Mouse (Mus musculus) forebrain, embryonic 13.5 days (tissue): Measurements from ENCODE around the gene 4933424G06Rik. TPM values are rescaled to one million over a fixed set of nuclear protein-coding genes. Genes with fewer than 3 reads are reported as not detected.

Experiments used
- ATAC-seq: fragments of 200-750 bp; cut with Nextera tagmentation; 2 replicates; pipeline ENCODE4 v1.8.0; 2017
- H3K27ac ChIP-seq: fragments of 300-500 bp; sonication (generic); 2 replicates; pipeline ENCODE4 v1.5.1; 2015; ENCODE audit warnings: inconsistent platforms, mild to moderate bottlenecking, moderate library complexity
- H3K27me3 ChIP-seq: fragments of 300-500 bp; sonication (generic); 2 replicates; pipeline ENCODE4 v1.6.1; 2015; ENCODE audit warnings: mild to moderate bottlenecking, inconsistent platforms
- H3K36me3 ChIP-seq: fragments of 300-500 bp; sonication (generic); 2 replicates; pipeline ENCODE4 v1.6.1; 2015; ENCODE audit warnings: mild to moderate bottlenecking, inconsistent platforms; ENCODE audit not compliant: poor library complexity, severe bottlenecking
- H3K4me1 ChIP-seq: fragments of 300-500 bp; sonication (generic); 2 replicates; pipeline ENCODE4 v1.6.1; 2015; ENCODE audit warnings: inconsistent platforms
- H3K4me2 ChIP-seq: fragments of 300-500 bp; sonication (generic); 2 replicates; pipeline ENCODE4 v1.6.1; 2015; ENCODE audit warnings: inconsistent platforms, mild to moderate bottlenecking, moderate library complexity
- H3K4me3 ChIP-seq: fragments of 300-500 bp; sonication (generic); 2 replicates; pipeline ENCODE4 v1.5.1; 2015; ENCODE audit warnings: mild to moderate bottlenecking, inconsistent platforms
- H3K9ac ChIP-seq: fragments of 300-500 bp; sonication (generic); 2 replicates; pipeline ENCODE4 v1.6.1; 2015; ENCODE audit warnings: mild to moderate bottlenecking, inconsistent platforms
- H3K9me3 ChIP-seq: fragments of 300-500 bp; sonication (generic); replicated peaks from 2 replicates; pipeline ENCODE4 v1.6.1; 2016; ENCODE audit warnings: inconsistent platforms
- WGBS: fragments of 180-500 bp; shearing (Covaris S2); methylation state at CpG from one replicate; pipeline ENCODE4 v1.1.7; 2015; 5-methylcytosine and 5-hydroxymethylcytosine counted together
- polyA plus RNA-seq: library from polyadenylated mRNA; unstranded; fragments of >200 nt; fragmentation: Nextera tagmentation; extraction: Ambion mirVana; gene quantifications from 2 replicates; pipeline ENCODE4 v1.2.1, GENCODE M21; 2015

Gene 4933424G06Rik
- polyA plus RNA-seq, 1 experiment from 2014 or later, result not detected

GRCm38 (mm10) chr1:36718786-36719185 is 8.8 kb downstream of the 4933424G06Rik start:
- Histone ChIP-seq H3K9me3 (no peaks in the 10 kb centered on the region), H3K36me3 (no peaks in the 10 kb centered on the region), H3K4me1 (no peaks in the 10 kb centered on the region), H3K9ac (no peak overlapping the region), H3K27ac (no peak overlapping the region), H3K4me3 (no peak overlapping the region), H3K4me2 (no peak overlapping the region), H3K27me3 (no peaks in the 10 kb centered on the region)
- 86% methylated on average over 1 of the region's 1 CpGs for WGBS
- ATAC-seq, result no peak

- no peak overlapping the region for H3K4me3 ChIP-seq
- no peaks in the 10 kb centered on the region for H3K36me3 ChIP-seq
- ATAC-seq, result no peak
- H3K27ac ChIP-seq, result no peak overlapping the region
- H3K9me3 ChIP-seq, result no peaks in the 10 kb centered on the region
- H3K27me3 ChIP-seq, result no peaks in the 10 kb centered on the region
- H3K4me2 ChIP-seq, result no peak overlapping the region
- H3K9ac ChIP-seq, result no peak overlapping the region
- no peaks in the 10 kb centered on the region for H3K4me1 ChIP-seq
- 78% methylated on average over 16 of the region's 16 CpGs for WGBS
These were observed 13.5 kb downstream of the 4933424G06Rik start for GRCm38 (mm10) chr1:36723146-36724056.

GRCm38 (mm10) chr1:36724057-36724431 is 14.1 kb downstream of the 4933424G06Rik start:
- Histone ChIP-seq H3K4me1 (no peaks in the 10 kb centered on the region), H3K27me3 (no peaks in the 10 kb centered on the region), H3K27ac (0 out of 2 replicates have a peak overlapping the region, but pooled peaks have one; percentile 35), H3K4me2 (no peak overlapping the region), H3K4me3 (no peak overlapping the region), H3K9ac (no peak overlapping the region), H3K36me3 (no peaks in the 10 kb centered on the region), H3K9me3 (no peaks in the 10 kb centered on the region)
- 54% methylated on average over 4 of the region's 4 CpGs for WGBS
- ATAC-seq, result no peak

GRCm38 (mm10) chr1:36737300-36737699 is 27.4 kb downstream of the 4933424G06Rik start:
- 0 out of 2 replicates have a peak, but pooled peaks have one; percentile 43 for ATAC-seq
- Histone ChIP-seq H3K9me3 (no peaks in the 10 kb centered on the region), H3K27ac (no peak overlapping the region), H3K9ac (no peak overlapping the region), H3K36me3 (no peaks in the 10 kb centered on the region), H3K27me3 (no peaks in the 10 kb centered on the region; the same call in 1 of the 2 replicates), H3K4me1 (no peaks in the 10 kb centered on the region), H3K4me3 (no peak overlapping the region), H3K4me2 (no peak overlapping the region)
- WGBS, result 7% methylated on average over 4 of the region's 4 CpGs

- 72% methylated on average over 5 of the region's 5 CpGs for WGBS
- Histone ChIP-seq H3K4me1 (peaks cover 3% of the 10 kb centered on the region), H3K27ac (no peak overlapping the region), H3K36me3 (no peaks in the 10 kb centered on the region), H3K9ac (no peak overlapping the region), H3K27me3 (no peaks in the 10 kb centered on the region; the same call in 1 of the 2 replicates), H3K4me2 (no peak overlapping the region), H3K4me3 (no peak overlapping the region), H3K9me3 (no peaks in the 10 kb centered on the region)
- ATAC-seq, result no peak
These were observed 29.3 kb downstream of the 4933424G06Rik start for GRCm38 (mm10) chr1:36739231-36739630.

- no peak overlapping the region for H3K4me3 ChIP-seq
- no peak overlapping the region for H3K27ac ChIP-seq
- H3K4me1 ChIP-seq, result peaks cover 6% of the 10 kb centered on the region
- peaks cover 3% of the 10 kb centered on the region for H3K27me3 ChIP-seq
- H3K36me3 ChIP-seq, result no peaks in the 10 kb centered on the region
- H3K9me3 ChIP-seq, result no peaks in the 10 kb centered on the region
- no peak overlapping the region for H3K4me2 ChIP-seq
- H3K9ac ChIP-seq, result no peak overlapping the region
- WGBS, result 79% methylated on average over 9 of the region's 9 CpGs
- ATAC-seq, result no peak
These were observed 33.1 kb downstream of the 4933424G06Rik start for GRCm38 (mm10) chr1:36743046-36743445.

- Histone ChIP-seq H3K4me2 (peak overlapping the region; percentile 54), H3K36me3 (no peaks in the 10 kb centered on the region), H3K9ac (peak overlapping the region; percentile 16; the same call in 1 of the 2 replicates), H3K27ac (no peak overlapping the region), H3K27me3 (peaks cover 3% of the 10 kb centered on the region), H3K9me3 (no peaks in the 10 kb centered on the region), H3K4me3 (peak overlapping the region; percentile 27), H3K4me1 (peaks cover 6% of the 10 kb centered on the region)
- peak; percentile 84 for ATAC-seq
- 22% methylated on average over 17 of the region's 17 CpGs for WGBS
These were observed 34.5 kb downstream of the 4933424G06Rik start for GRCm38 (mm10) chr1:36744268-36744944.

GRCm38 (mm10) chr1:36745661-36746060 is 35.7 kb downstream of the 4933424G06Rik start:
- Histone ChIP-seq H3K4me3 (no peak overlapping the region), H3K27me3 (peaks cover 3% of the 10 kb centered on the region), H3K36me3 (no peaks in the 10 kb centered on the region), H3K27ac (no peak overlapping the region), H3K9me3 (no peaks in the 10 kb centered on the region), H3K4me1 (peaks cover 6% of the 10 kb centered on the region), H3K9ac (no peak overlapping the region), H3K4me2 (no peak overlapping the region)
- 33% methylated on average over 4 of the region's 4 CpGs for WGBS
- ATAC-seq, result no peak

- ATAC-seq, result no peak
- H3K4me1 ChIP-seq, result peaks cover 6% of the 10 kb centered on the region
- no peaks in the 10 kb centered on the region for H3K9me3 ChIP-seq
- WGBS, result 41% methylated on average over 15 of the region's 15 CpGs
- no peak overlapping the region for H3K27ac ChIP-seq
- H3K4me2 ChIP-seq, result no peak overlapping the region
- H3K27me3 ChIP-seq, result peaks cover 3% of the 10 kb centered on the region
- no peak overlapping the region for H3K9ac ChIP-seq
- no peaks in the 10 kb centered on the region for H3K36me3 ChIP-seq
- H3K4me3 ChIP-seq, result no peak overlapping the region
These were observed 36.5 kb downstream of the 4933424G06Rik start for GRCm38 (mm10) chr1:36746452-36746851.

GRCm38 (mm10) chr1:36753932-36754675 is 44.2 kb downstream of the 4933424G06Rik start:
- no peak overlapping the region for H3K4me3 ChIP-seq
- no peaks in the 10 kb centered on the region for H3K4me1 ChIP-seq
- no peaks in the 10 kb centered on the region for H3K27me3 ChIP-seq
- 87% methylated on average over 6 of the region's 6 CpGs for WGBS
- no peak overlapping the region for H3K4me2 ChIP-seq
- no peak for ATAC-seq
- H3K9ac ChIP-seq, result no peak overlapping the region
- no peak overlapping the region for H3K27ac ChIP-seq
- H3K9me3 ChIP-seq, result no peaks in the 10 kb centered on the region
- no peaks in the 10 kb centered on the region for H3K36me3 ChIP-seq

- H3K4me3 ChIP-seq, result no peak overlapping the region
- no peaks in the 10 kb centered on the region for H3K36me3 ChIP-seq
- H3K9ac ChIP-seq, result no peak overlapping the region
- no peak overlapping the region for H3K4me2 ChIP-seq
- H3K4me1 ChIP-seq, result no peaks in the 10 kb centered on the region
- H3K27me3 ChIP-seq, result no peaks in the 10 kb centered on the region
- no peak overlapping the region for H3K27ac ChIP-seq
- WGBS, result 91% methylated on average over 9 of the region's 9 CpGs
- H3K9me3 ChIP-seq, result no peaks in the 10 kb centered on the region
- no peak for ATAC-seq
These were observed 48.6 kb downstream of the 4933424G06Rik start for GRCm38 (mm10) chr1:36758553-36758952.

- Histone ChIP-seq H3K4me3 (no peak overlapping the region), H3K9me3 (no peaks in the 10 kb centered on the region), H3K9ac (no peak overlapping the region), H3K27ac (no peak overlapping the region), H3K36me3 (no peaks in the 10 kb centered on the region), H3K27me3 (no peaks in the 10 kb centered on the region), H3K4me1 (no peaks in the 10 kb centered on the region), H3K4me2 (no peak overlapping the region)
- 86% methylated on average over 18 of the region's 18 CpGs for WGBS
- ATAC-seq, result no peak
These were observed 49.1 kb downstream of the 4933424G06Rik start for GRCm38 (mm10) chr1:36759076-36759475.
